10 mouse cellular contexts compared by ENCODE assay signal in the genomic region with DNA sequence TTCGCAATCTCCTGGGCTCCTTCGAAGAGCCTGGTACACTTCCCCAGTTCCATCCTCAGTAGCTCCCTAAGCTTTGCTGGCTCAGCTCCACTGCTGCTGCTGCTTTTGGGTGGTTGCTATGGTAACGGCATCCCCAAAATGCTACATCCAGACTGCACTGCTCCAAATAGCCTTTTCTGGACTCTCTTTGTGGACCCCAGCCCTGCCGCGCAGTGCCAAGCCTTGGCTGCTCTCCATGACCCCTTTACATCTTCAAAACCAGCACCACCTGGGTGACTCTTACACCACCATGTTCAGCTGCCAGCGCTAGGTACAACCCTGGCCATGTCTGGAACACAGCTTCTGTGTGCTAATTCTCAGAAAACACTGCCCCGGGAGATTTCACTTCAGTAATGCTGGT. TPM values are rescaled to one million over a fixed set of nuclear protein-coding genes. Genes with fewer than 3 reads are reported as not detected.
DNase-seq lines count a peak whose midpoint lies in the region; ATAC-seq and TF ChIP-seq lines count a peak whose summit lies in the region.
"Had no signal": no experiment of that assay in that cellular context is flagged by ENCODE, and none has a peak within 500 bp of the region (broad histone marks: within the 10 kb centered on the region; RNA-seq: fewer than 3 reads in every experiment).

No protein-coding gene starts in this region.

- H3K9me3 ChIP-seq in lung, embryonic 14.5 days (ENCODE audit: low read depth, low read length), result no peaks in the 10 kb centered on the region
- H3K9me3 ChIP-seq: liver, embryonic 15.5 days had no signal

- 80% methylated on average over 7 of the region's 7 CpGs for WGBS in lung, embryonic 14.5 days

- H3K36me3 ChIP-seq in lung, embryonic 14.5 days (ENCODE audit: insufficient read depth), result no peaks in the 10 kb centered on the region
- H3K36me3 ChIP-seq: liver, embryonic 15.5 days had no signal

- H3K9ac ChIP-seq in lung, embryonic 14.5 days, result no peak overlapping the region
- H3K9ac ChIP-seq: liver, embryonic 15.5 days had no signal

- no peak overlapping the region for H3K4me2 ChIP-seq in lung, embryonic 14.5 days
- H3K4me2 ChIP-seq: liver, embryonic 15.5 days had no signal

- peak; percentile 19 for DNase-seq in lung, embryonic 14.5 days
- no peak for DNase-seq in lung, postnatal 14 days
- peak; percentile 75 to 90 for DNase-seq in layer of hippocampus, adult 18-20 months (ENCODE audit: low spot score in 2 of 2)
- DNase-seq in mesoderm, embryonic 11.5 days (ENCODE audit: low read depth, low spot score), result peak; percentile 49
- DNase-seq in right cerebral cortex, postnatal 4 days, result peak; percentile 79
- no peak for DNase-seq in adrenal gland, postnatal 14 days

- no peaks in the 10 kb centered on the region for H3K27me3 ChIP-seq in lung, embryonic 14.5 days (ENCODE audit: insufficient read depth, low read length)

- no peak for TF ChIP-seq CTCF in lung, embryonic 14.5 days (IDR thresholded peaks at IDR 0.05; ENCODE audit: low read depth)

- no peaks in the 10 kb centered on the region for H3K4me1 ChIP-seq in lung, embryonic 14.5 days (ENCODE audit: insufficient read depth)
- H3K4me1 ChIP-seq: liver, embryonic 15.5 days had no signal

- no peak for ATAC-seq in lung, embryonic 14.5 days (ENCODE audit: insufficient read depth)
- no peak for ATAC-seq in granulocyte monocyte progenitor cell, adult 5-6 weeks (replicated peaks; ENCODE audit: poor library complexity, severe bottlenecking)
- ATAC-seq in CD4-positive, CD25-positive, alpha-beta regulatory T cell, adult 4 months, result no peak

- no peak overlapping the region for H3K4me3 ChIP-seq in lung, embryonic 14.5 days (ENCODE audit: low read depth, low read length)
- H3K4me3 ChIP-seq: erythroblast, embryonic 14.5 days; liver, embryonic 15.5 days had no signal

- no peak overlapping the region for H3K27ac ChIP-seq in lung, embryonic 14.5 days (ENCODE audit: low read depth)
- H3K27ac ChIP-seq: liver, embryonic 15.5 days had no signal

RNA-seq across cellular contexts. Expression of a gene that starts 55.4 kb away (rescaled TPM):
- polyA plus RNA-seq in lung, embryonic 14.5 days (2014; fragmentation: Nextera tagmentation; extraction: Ambion mirVana), result 5.0 and 5.4 TPM in 2 replicates
- total RNA-seq in layer of hippocampus, adult 18-20 months (2021), result 10 to 100 TPM; 11.1 to 14.0 TPM
- not detected in 2 replicates for total RNA-seq in granulocyte monocyte progenitor cell, adult 5-6 weeks (2014; fragmentation: Nextera tagmentation)
- total RNA-seq in granulocyte monocyte progenitor cell, adult 5-6 weeks (2017), result not detected in 2 replicates
- polyA plus RNA-seq in CD4-positive, CD25-positive, alpha-beta regulatory T cell, adult 4 months (2017; shearing (Covaris generic)), result not detected
- total RNA-seq in adrenal gland, postnatal 14 days (2021), result 3.0 and 3.3 TPM in 2 replicates
- polyA plus RNA-seq: erythroblast, embryonic 14.5 days had no signal

Comparison
In these comparisons a context has a peak if more than half of its experiments do, and no peak if none do; other contexts are left out.
1. DNase-seq: peak in lung, embryonic 14.5 days (single experiment), layer of hippocampus, adult 18-20 months (2 of 2), mesoderm, embryonic 11.5 days (single experiment) and right cerebral cortex, postnatal 4 days (single experiment); none in lung, postnatal 14 days (single experiment) and adrenal gland, postnatal 14 days (single experiment).